Mouse (Mus musculus) G1E (cell line): Measurements from ENCODE around the gene Anln.

Source experiments
- CTCF ChIP-seq: IDR thresholded peaks from 2 replicates; pipeline ENCODE4 v1.5.1; 2012; ENCODE audit warnings: low read depth, low read length, inconsistent platforms, mixed read lengths
- GATA2 ChIP-seq: IDR thresholded peaks from 2 replicates; pipeline ENCODE4 v1.6.1; 2012; ENCODE audit warnings: low read depth, low read length, inconsistent platforms, borderline replicate concordance
- POLR2AphosphoS5 ChIP-seq: IDR thresholded peaks from 2 replicates; pipeline ENCODE4 v1.6.1; 2012; ENCODE audit warnings: low read depth, low read length, inconsistent platforms; ENCODE audit not compliant: insufficient replicate concordance

GRCm38 (mm10) chr9:22368030-22368429, 21.0 kb downstream of the Anln start:
- no peak for TF ChIP-seq CTCF
- TF ChIP-seq GATA2: no peak
- no peak for TF ChIP-seq POLR2AphosphoS5
